Mouse (Mus musculus) megakaryocyte, adult 5-6 weeks (primary cell): Measurements from ENCODE around the gene Tha1. TPM values are rescaled to one million over a fixed set of nuclear protein-coding genes. Genes with fewer than 3 reads are reported as not detected.

ENCODE experiments used
- ATAC-seq: 2 replicates; pipeline ENCODE4 v1.8.0; 2016; ENCODE audit warnings: mild to moderate bottlenecking, inconsistent platforms; ENCODE audit not compliant: poor library complexity, severe bottlenecking
- total RNA-seq, 2 experiments: library from RNA; stranded (forward) in 1 of 2; stranded (reverse) in 1 of 2; fragments of 153-499, 151-499 nt in 1 of 2; fragments of 221-1000, 200-1000 nt in 1 of 2; gene quantifications; 2 replicates each; pipeline versions ENCODE4 v1.2.3 to v1.2.4; 2015 to 2017

The Tha1 gene
- 1.4 and 1.8 TPM in 2 replicates for total RNA-seq (2015)
- total RNA-seq (2017): 0.89 and 1.1 TPM in 2 replicates

GRCm38 (mm10) chr11:117872861-117873608 lies at the start of gene Tha1:
TSS of gene Tha1 (minus strand) at chr11:117873481.
- ATAC-seq: peak; percentile 56

GRCm38 (mm10) chr11:117919211-117919610 lies 45.9 kb upstream of the Tha1 start:
- ATAC-seq: no peak

GRCm38 (mm10) chr11:117918541-117918940 lies 45.3 kb upstream of the Tha1 start:
- ATAC-seq: no peak

- ATAC-seq: no peak
These were observed 42.6 kb upstream of the Tha1 start for GRCm38 (mm10) chr11:117915837-117916236.

GRCm38 (mm10) chr11:117915341-117915740 lies 42.1 kb upstream of the Tha1 start:
- ATAC-seq: no peak

- no peak for ATAC-seq
These were observed 41.2 kb upstream of the Tha1 start for GRCm38 (mm10) chr11:117914531-117914930.

GRCm38 (mm10) chr11:117912684-117913352 lies 39.5 kb upstream of the Tha1 start:
- peak; percentile 94 for ATAC-seq

GRCm38 (mm10) chr11:117909337-117909736 lies 36.1 kb upstream of the Tha1 start:
- ATAC-seq: no peak

GRCm38 (mm10) chr11:117904442-117904841 lies 31.2 kb upstream of the Tha1 start:
- no peak for ATAC-seq

GRCm38 (mm10) chr11:117902282-117902681 lies 29.0 kb upstream of the Tha1 start:
- no peak for ATAC-seq

GRCm38 (mm10) chr11:117896533-117896932 lies 23.3 kb upstream of the Tha1 start:
- no peak for ATAC-seq

- ATAC-seq: no peak
These were observed 21.4 kb upstream of the Tha1 start for GRCm38 (mm10) chr11:117894676-117895075.

- ATAC-seq: no peak
These were observed 18.9 kb upstream of the Tha1 start for GRCm38 (mm10) chr11:117892199-117892598.

- ATAC-seq: no peak
These were observed 18.4 kb upstream of the Tha1 start for GRCm38 (mm10) chr11:117891581-117892175.

- no peak for ATAC-seq
These were observed 17.4 kb upstream of the Tha1 start for GRCm38 (mm10) chr11:117890519-117891282.

GRCm38 (mm10) chr11:117889887-117890340 lies 16.6 kb upstream of the Tha1 start:
- no peak for ATAC-seq

GRCm38 (mm10) chr11:117888853-117889822 lies 15.9 kb upstream of the Tha1 start:
- ATAC-seq: no peak

- no peak for ATAC-seq
These were observed 15.0 kb upstream of the Tha1 start for GRCm38 (mm10) chr11:117888168-117888852.

GRCm38 (mm10) chr11:117886000-117886399 lies 12.7 kb upstream of the Tha1 start:
- no peak for ATAC-seq
